Mouse (Mus musculus) granulocyte monocyte progenitor cell, adult 5-6 weeks (primary cell): ENCODE results near the gene Rap1a. TPM values are rescaled to one million over a fixed set of nuclear protein-coding genes. Genes with fewer than 3 reads are reported as not detected.

Experiments
- ATAC-seq: replicated peaks from 2 replicates; pipeline ENCODE4 v1.8.0; 2016; ENCODE audit warnings: mild to moderate bottlenecking, moderate TSS enrichment, inconsistent platforms; ENCODE audit not compliant: poor library complexity, severe bottlenecking
- total RNA-seq, 2 experiments: library from RNA; stranded (forward) in 1 of 2; stranded (reverse) in 1 of 2; fragments of 200-712, 200-1000 nt in 1 of 2; fragments of >200 nt in 1 of 2; fragmentation: Nextera tagmentation in 1 of 2; gene quantifications; 2 replicates each; pipeline ENCODE4 v1.2.3; 2014 to 2017

Gene Rap1a
- total RNA-seq (2014; fragmentation: Nextera tagmentation) (93.1 and 98.0 TPM in 2 replicates), total RNA-seq (2017) (138 and 144 TPM in 2 replicates)

DNA sequence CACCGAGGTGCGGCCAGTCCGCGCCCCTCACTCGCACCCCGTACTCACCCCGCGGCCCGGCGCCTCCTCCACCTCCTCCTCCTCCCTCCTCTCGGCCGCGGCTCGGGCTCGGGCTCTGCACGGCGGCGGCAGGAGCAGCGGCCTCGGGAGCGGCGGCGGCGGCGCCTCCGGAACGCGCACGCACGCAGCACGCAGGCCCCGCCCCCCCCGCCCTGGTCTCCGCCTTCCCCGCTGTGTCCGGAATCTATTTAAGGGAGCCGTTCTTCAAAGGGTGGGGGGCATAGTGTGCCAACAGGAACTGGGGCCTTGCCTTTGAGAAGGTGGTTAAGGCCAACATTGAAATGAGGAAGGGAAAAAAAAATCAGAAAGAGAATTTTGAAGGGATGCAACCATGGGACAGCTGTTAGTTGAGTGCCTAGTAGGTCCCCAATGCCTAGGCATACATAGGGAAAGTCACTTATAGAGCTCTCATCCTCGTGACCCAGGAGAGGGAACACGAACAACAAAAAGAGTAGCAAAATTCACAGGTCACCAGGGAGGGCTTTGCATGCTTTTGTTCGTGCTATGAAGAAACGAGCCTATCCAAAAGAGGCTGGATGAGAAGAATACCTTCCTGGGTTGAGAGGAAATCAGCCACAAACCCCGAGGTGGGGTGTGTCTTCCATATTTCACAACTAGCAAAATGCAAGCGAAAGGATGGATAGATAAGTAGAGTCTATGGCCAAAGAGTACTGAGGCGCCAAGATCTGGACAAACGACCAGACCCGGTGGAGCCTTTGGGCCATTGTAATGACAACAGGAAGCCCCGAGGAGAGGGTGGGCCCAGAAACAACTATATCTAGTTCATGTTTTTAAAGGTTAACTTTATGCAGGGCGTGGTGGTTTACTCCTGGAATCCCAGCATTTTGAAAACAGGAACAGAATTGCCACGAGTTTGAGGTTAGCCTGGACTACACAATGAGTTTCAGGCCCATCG is at the start of gene Rap1a:
Rap1a (minus strand) TSS at position 146 of the 976 bp plus-strand sequence.
- peak; percentile 47 for ATAC-seq

GRCm38 (mm10) chr3:105846294-105847069 is 45.3 kb upstream of the Rap1a start:
- ATAC-seq = no peak

GRCm38 (mm10) chr3:105839836-105840235 is 38.7 kb upstream of the Rap1a start:
- peak; percentile 46 for ATAC-seq

GRCm38 (mm10) chr3:105838655-105839054 is 37.5 kb upstream of the Rap1a start:
- no peak for ATAC-seq

DNA sequence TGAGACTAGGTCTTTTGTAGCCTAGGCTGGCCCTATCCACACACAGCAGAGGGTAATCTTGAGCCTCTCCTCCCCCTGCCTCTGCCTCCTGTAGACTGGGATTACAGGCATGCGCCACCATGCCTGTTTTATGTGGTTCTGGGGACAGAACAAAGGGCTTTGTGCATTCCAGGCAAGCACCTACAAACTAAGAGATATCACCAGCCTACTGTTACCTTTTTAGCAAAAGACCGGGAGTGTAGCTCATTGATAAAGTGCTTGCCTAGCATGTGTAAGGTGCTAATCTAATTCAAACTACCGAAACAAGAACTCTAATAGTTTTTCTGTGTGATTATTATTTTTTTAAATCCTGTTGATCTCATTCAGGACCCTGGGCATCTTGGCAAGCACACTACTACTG is 35.7 kb upstream of the Rap1a start:
- no peak for ATAC-seq

GRCm38 (mm10) chr3:105835875-105836274 is 34.7 kb upstream of the Rap1a start:
- ATAC-seq = no peak

- ATAC-seq = no peak
These were observed 30.4 kb upstream of the Rap1a start for GRCm38 (mm10) chr3:105831584-105831983.

- ATAC-seq = peak; percentile 92
These were observed 24.5 kb upstream of the Rap1a start for GRCm38 (mm10) chr3:105825501-105826161.

DNA sequence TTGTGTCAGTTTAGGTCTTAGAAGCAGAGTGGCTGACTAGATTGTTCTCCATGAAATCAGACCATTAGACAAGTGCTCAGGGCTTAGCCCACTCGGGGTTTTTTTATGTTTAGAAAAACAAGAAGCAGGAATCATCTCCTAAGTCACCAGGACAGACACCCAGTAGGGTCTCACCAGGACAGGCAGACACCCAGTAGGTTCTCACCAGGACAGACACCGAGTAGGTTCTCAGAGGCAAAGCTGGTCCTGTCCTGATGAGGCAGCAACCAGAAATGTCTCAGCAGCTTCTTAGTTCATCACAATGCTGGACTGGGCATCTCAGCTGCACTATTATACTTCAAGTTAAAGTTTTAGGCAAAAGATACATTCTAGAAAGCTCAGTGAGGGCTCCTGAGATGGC is 23.6 kb upstream of the Rap1a start:
- ATAC-seq = no peak

- no peak for ATAC-seq
These were observed 23.0 kb upstream of the Rap1a start for GRCm38 (mm10) chr3:105824103-105824502.

DNA sequence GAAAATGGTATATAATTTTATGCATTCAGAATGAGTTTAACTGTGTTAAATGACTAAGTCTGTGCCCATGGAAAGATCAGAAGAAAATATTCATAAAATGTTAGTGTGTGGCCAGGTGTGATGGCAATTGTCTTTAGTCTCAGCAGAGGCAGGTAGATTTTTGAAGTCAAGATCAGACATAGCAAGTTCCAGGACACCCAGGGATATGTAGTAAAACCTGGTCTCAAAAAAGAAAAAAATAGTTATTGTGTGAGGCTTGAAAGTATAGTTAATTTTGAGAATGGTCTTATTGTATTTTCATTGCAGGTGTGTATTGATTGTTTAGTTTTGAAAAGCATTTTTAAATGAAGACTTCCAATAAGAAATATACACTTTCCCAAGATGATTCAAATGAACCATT is 22.5 kb upstream of the Rap1a start:
- no peak for ATAC-seq

DNA sequence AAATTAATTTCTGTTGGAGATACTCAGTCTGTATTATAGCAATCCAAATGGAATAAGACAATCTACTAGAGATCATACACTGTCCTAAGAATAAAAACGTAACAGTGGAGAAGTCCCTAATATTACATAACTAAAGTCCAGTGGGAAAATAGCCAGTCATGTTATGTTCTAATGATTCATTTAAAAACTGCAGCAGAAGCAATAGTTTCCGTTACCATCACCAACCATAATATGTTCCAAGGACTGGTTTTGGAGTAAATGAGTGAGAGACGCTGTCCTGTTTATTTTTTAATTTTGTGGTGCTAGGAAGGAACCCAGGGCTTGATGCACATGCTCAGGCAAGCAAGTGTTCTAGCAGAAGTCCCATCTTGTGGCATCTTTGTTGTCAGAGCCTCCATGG is 20.4 kb upstream of the Rap1a start:
- ATAC-seq = no peak

DNA sequence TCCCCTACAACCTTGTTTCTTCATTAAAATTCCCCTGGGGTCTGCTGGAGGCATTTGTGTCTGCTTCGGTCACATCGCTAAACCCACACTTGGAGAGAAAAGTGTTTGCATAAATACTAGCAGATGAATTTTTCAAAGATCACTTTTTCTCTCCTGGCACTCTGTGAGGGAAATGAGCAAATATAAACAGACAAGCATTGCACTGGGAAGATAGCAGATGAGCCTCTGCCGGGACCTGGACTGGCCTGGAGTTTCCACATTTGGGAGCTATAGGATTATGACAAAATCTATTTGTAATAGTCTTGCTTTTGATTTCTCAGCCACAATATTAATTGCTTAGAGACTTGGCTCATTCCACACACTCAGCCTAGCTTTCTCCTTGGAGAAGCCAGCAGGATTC is 19.1 kb upstream of the Rap1a start:
- no peak for ATAC-seq

GRCm38 (mm10) chr3:105818130-105819004 is 17.2 kb upstream of the Rap1a start:
- no peak for ATAC-seq

DNA sequence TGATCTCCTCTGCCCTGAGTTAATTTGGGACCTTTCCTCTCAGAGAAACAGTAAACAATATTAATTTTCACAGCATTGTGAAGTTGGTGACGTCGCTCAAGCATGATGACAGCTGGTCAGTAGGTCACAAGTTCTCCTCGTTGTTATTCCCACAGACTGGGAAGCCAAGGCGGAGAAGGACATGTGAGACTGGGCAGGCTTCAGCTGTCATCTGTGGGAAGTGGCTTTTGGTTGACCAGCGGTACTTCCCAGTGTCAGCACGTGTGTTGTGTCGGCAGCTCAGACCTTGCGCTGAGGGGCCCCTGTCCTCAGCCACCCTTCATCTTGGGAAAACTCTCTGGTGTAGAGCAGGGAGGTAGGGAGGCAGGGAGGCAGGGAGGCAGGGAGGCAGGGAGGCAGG is 15.0 kb upstream of the Rap1a start:
- peak; percentile 69 for ATAC-seq

- ATAC-seq = peak; percentile 97
These were observed 14.2 kb upstream of the Rap1a start for GRCm38 (mm10) chr3:105815236-105815904.

DNA sequence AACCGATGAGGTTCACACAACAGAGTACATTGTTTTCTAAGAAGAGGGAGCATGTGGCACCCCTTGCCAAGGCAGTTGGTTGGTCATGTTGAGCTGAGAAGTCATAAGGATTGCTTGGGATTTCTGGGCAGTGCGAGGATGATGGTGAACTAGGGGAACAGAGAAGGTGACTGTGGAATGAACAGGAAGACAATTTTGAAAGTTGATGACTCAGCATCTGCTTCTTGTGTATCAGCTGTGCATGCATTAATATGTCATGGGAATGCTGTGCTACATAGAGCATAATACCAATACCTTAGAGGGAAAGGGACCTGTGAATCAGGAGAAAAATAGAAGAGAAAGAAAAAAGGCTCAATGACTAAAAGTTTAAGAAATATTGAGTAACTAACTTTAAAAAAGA is 10.0 kb upstream of the Rap1a start:
- no peak for ATAC-seq

DNA sequence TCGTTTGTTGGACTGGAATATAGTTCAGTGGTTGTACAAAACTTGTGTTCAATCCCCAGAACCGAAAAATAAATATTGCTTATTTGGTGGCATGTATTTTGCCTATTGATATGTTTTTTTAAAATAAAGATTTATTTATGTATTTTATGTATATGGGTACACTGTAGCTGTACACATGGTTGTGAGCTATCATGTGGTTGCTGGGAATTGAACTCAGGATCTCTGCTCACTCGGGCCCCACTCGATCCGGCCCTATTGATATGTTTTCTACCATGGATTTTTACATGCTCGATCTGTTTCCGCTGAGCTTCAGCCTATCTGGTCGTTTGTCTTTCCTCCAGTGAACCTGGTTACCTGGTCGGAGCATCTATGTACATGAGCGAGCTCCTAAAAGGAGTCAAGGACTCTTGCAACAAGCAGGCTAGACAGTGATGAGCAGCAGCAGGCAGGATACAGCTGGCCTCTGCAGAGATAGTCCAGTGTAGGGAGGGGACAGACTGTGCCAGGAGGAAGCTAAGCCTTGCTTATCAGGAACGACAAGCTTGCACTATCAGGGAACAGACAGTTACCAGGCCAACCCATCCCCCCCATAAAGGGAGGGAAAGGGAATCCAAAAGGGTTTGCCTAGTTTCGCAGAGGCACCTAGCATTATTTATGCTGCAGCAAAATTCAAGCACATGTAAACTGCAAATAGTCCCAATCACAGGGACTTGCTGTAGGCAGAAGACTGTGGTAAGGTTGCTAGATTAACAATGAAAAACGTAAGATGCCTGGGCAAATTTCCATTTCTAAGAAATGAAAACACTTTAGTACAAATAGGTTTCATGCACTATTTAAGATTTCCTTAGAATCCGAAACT is 7.3 kb upstream of the Rap1a start:
- peak; percentile 35 for ATAC-seq
